Mouse (Mus musculus) embryonic facial prominence, embryonic 14.5 days (tissue): ENCODE measurements around the gene Gm128. TPM values are rescaled to one million over a fixed set of nuclear protein-coding genes. Genes with fewer than 3 reads are reported as not detected.
A peak's percentile ranks its signal among the peaks of the same experiment; 100 is the strongest.
"Not testable (repeated sequence)": the region's sequence is repeated elsewhere in the genome, so short reads cannot be mapped to it uniquely, and the experiment has no call there.

Experiments used
- ATAC-seq: fragments of 200-750 bp; cut with Nextera tagmentation; 2 replicates; pipeline ENCODE4 v1.8.0; 2017; ENCODE audit warnings: low read depth, moderate number of reproducible peaks, moderate TSS enrichment
- DNase-seq: peaks from one replicate; pipeline ENCODE4 v3.0.0-alpha.2; 2015; ENCODE audit warnings: low spot score
- H3K27ac ChIP-seq: fragments of 300-500 bp; sonication (generic); replicated peaks from 2 replicates; pipeline ENCODE4 v1.5.1; 2014; ENCODE audit warnings: low read depth, mild to moderate bottlenecking, low read length, moderate library complexity
- H3K27me3 ChIP-seq: fragments of 300-500 bp; sonication (generic); replicated peaks from 2 replicates; pipeline ENCODE4 v1.6.1; 2014; ENCODE audit warnings: low read length; ENCODE audit not compliant: control insufficient read depth, insufficient read depth
- H3K36me3 ChIP-seq: fragments of 300-500 bp; sonication (generic); 2 replicates; pipeline ENCODE4 v1.6.1; 2014; ENCODE audit warnings: low read length, mixed read lengths; ENCODE audit not compliant: control insufficient read depth, insufficient read depth
- H3K4me1 ChIP-seq: fragments of 300-500 bp; sonication (generic); 2 replicates; pipeline ENCODE4 v1.6.1; 2014; ENCODE audit warnings: antibody characterized with exemption, low read length; ENCODE audit not compliant: control insufficient read depth, insufficient read depth
- H3K4me2 ChIP-seq: fragments of 300-500 bp; sonication (generic); 2 replicates; pipeline ENCODE4 v1.6.1; 2014; ENCODE audit warnings: low read depth, mild to moderate bottlenecking, low read length, moderate library complexity, mixed read lengths
- H3K4me3 ChIP-seq: fragments of 300-500 bp; sonication (generic); 2 replicates; pipeline ENCODE4 v1.5.1; 2014; ENCODE audit warnings: low read depth, mild to moderate bottlenecking, low read length
- H3K9ac ChIP-seq: fragments of 300-500 bp; sonication (generic); 2 replicates; pipeline ENCODE4 v1.6.1; 2014; ENCODE audit warnings: low read depth, mild to moderate bottlenecking, low read length, moderate library complexity, mixed read lengths
- H3K9me3 ChIP-seq: fragments of 300-500 bp; sonication (generic); 2 replicates; pipeline ENCODE4 v1.6.1; 2016; ENCODE audit warnings: low read length; ENCODE audit not compliant: control insufficient read depth
- WGBS: fragments of 180-500 bp; shearing (Covaris S2); extraction: QIAGEN DNeasy Blood & Tissue Kit; methylation state at CpG from one replicate; pipeline ENCODE4 v1.1.7; 2014; 5-methylcytosine and 5-hydroxymethylcytosine counted together
- polyA plus RNA-seq: library from polyadenylated mRNA; unstranded; fragments of >200 nt; fragmentation: Nextera tagmentation; extraction: Ambion mirVana; gene quantifications from 2 replicates; pipeline ENCODE4 v1.2.1, GENCODE M21; 2014

Gm128 gene
- polyA plus RNA-seq, 1 experiment from 2014 or later: 0.38 TPM

- Histone ChIP-seq H3K27me3 (no peaks in the 10 kb centered on the region), H3K9me3 (no peaks in the 10 kb centered on the region), H3K4me2 (peak overlapping the region; percentile 70), H3K4me1 (peaks cover 4% of the 10 kb centered on the region), H3K27ac (peak overlapping the region; percentile 100), H3K36me3 (peaks cover 66% of the 10 kb centered on the region), H3K9ac (peak overlapping the region; percentile 96), H3K4me3 (peak overlapping the region; percentile 84)
- DNase-seq: no peak
- 72% methylated on average over 6 of the region's 6 CpGs for WGBS
- no peak for ATAC-seq
Observed at GRCm38 (mm10) chr3:95218466-95219137, 22.8 kb downstream of the Gm128 start.

GRCm38 (mm10) chr3:95217255-95218134 lies 23.9 kb downstream of the Gm128 start, which contains the start of gene Gabpb2:
TSS of gene Gabpb2 (minus strand) at chr3:95217916.
- H3K4me2 ChIP-seq: peak within 1 kb of the TSS; percentile 70
- H3K9me3 ChIP-seq: no peaks in the 10 kb centered on the region
- H3K27ac ChIP-seq: peak within 1 kb of the TSS; percentile 100
- ATAC-seq (peak; percentile 93), DNase-seq (peak; percentile 97)
- peak within 1 kb of the TSS; percentile 96 for H3K9ac ChIP-seq
- peak within 1 kb of the TSS; percentile 84 for H3K4me3 ChIP-seq
- H3K36me3 ChIP-seq: peaks cover 56% of the 10 kb centered on the region
- H3K27me3 ChIP-seq: no peaks in the 10 kb centered on the region
- H3K4me1 ChIP-seq: peaks cover 4% of the 10 kb centered on the region
- under 1% methylated on average over 55 of the region's 56 CpGs for WGBS

GRCm38 (mm10) chr3:95216655-95217254 lies 24.6 kb downstream of the Gm128 start:
- Histone ChIP-seq H3K4me1 (peaks cover 4% of the 10 kb centered on the region), H3K4me3 (peak overlapping the region; percentile 84), H3K9ac (peak overlapping the region; percentile 96), H3K27ac (peak overlapping the region; percentile 100), H3K27me3 (no peaks in the 10 kb centered on the region), H3K4me2 (peak overlapping the region; percentile 70), H3K9me3 (no peaks in the 10 kb centered on the region), H3K36me3 (peaks cover 50% of the 10 kb centered on the region)
- peak; percentile 42 for ATAC-seq
- DNase-seq: no peak
- 12% methylated on average over 4 of the region's 4 CpGs for WGBS

- DNase-seq (no peak), ATAC-seq (no peak)
- WGBS: 90% methylated on average over 1 of the region's 1 CpGs
- Histone ChIP-seq H3K4me1 (peaks cover 4% of the 10 kb centered on the region), H3K4me2 (no peak overlapping the region), H3K9me3 (no peaks in the 10 kb centered on the region), H3K36me3 (peaks cover 46% of the 10 kb centered on the region), H3K9ac (no peak overlapping the region), H3K4me3 (no peak overlapping the region), H3K27me3 (no peaks in the 10 kb centered on the region), H3K27ac (no peak overlapping the region)
Observed at GRCm38 (mm10) chr3:95213609-95213975, 27.8 kb downstream of the Gm128 start.

- ATAC-seq, H3K9ac ChIP-seq, H3K4me3 ChIP-seq, H3K9me3 ChIP-seq, H3K27me3 ChIP-seq, H3K4me1 ChIP-seq, H3K4me2 ChIP-seq, H3K27ac ChIP-seq, DNase-seq: not testable (repeated sequence)
- H3K36me3 ChIP-seq: peaks cover 51% of the 10 kb centered on the region
- 87% methylated on average over 9 of the region's 10 CpGs for WGBS
Observed at GRCm38 (mm10) chr3:95212889-95213608, 28.3 kb downstream of the Gm128 start.

- no peaks in the 10 kb centered on the region for H3K27me3 ChIP-seq
- no peak for ATAC-seq
- no peaks in the 10 kb centered on the region for H3K9me3 ChIP-seq
- no peak overlapping the region for H3K27ac ChIP-seq
- H3K4me3 ChIP-seq: no peak overlapping the region
- H3K36me3 ChIP-seq: peaks cover 64% of the 10 kb centered on the region
- H3K4me2 ChIP-seq: no peak overlapping the region
- no peak for DNase-seq
- no peaks in the 10 kb centered on the region for H3K4me1 ChIP-seq
- WGBS: 81% methylated on average over 2 of the region's 2 CpGs
- H3K9ac ChIP-seq: no peak overlapping the region
Observed at GRCm38 (mm10) chr3:95210585-95210984, 30.8 kb downstream of the Gm128 start.

GRCm38 (mm10) chr3:95208286-95208685 lies 33.1 kb downstream of the Gm128 start:
- WGBS: 84% methylated on average over 4 of the region's 4 CpGs
- Histone ChIP-seq H3K4me2 (no peak overlapping the region), H3K27me3 (no peaks in the 10 kb centered on the region), H3K4me1 (no peaks in the 10 kb centered on the region), H3K9ac (no peak overlapping the region), H3K36me3 (peaks cover 71% of the 10 kb centered on the region), H3K4me3 (no peak overlapping the region), H3K27ac (no peak overlapping the region), H3K9me3 (no peaks in the 10 kb centered on the region)
- DNase-seq: no peak
- no peak for ATAC-seq

GRCm38 (mm10) chr3:95203880-95204279 lies 37.5 kb downstream of the Gm128 start:
- H3K4me3 ChIP-seq: no peak overlapping the region
- no peaks in the 10 kb centered on the region for H3K4me1 ChIP-seq
- H3K9ac ChIP-seq: no peak overlapping the region
- no peak for DNase-seq
- ATAC-seq: no peak
- no peaks in the 10 kb centered on the region for H3K9me3 ChIP-seq
- H3K36me3 ChIP-seq: peaks cover 94% of the 10 kb centered on the region
- H3K27ac ChIP-seq: no peak overlapping the region
- 90% methylated on average over 6 of the region's 6 CpGs for WGBS
- H3K4me2 ChIP-seq: no peak overlapping the region
- H3K27me3 ChIP-seq: no peaks in the 10 kb centered on the region
